Mouse (Mus musculus): Measurements from ENCODE around the gene Dnajc4.

Gene Dnajc4

GRCm38 (mm10) chr19:6995255-6995991 is 3.1 kb upstream of the Dnajc4 start:
- DNase-seq, result peak in 1 of 2 experiments; percentile 57

DNA sequence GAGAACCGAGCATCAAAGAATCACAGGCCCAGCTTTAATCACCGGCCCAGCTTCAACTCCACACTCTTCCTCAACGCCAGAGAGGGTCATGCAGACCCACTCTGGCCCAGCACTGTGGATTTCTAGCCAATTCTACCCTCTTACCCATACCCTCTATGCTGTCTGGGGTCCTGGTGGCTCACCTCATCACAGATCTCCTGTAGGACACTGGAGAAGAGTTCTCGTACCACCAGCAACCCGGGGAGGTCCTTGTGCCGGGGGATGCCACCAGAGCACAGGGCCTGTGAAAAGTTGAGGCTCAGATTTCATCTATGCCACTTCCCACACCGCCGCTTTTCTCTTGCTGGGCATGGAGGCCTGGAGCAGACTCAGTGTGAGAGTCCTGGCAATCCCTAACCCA is 2.1 kb upstream of the Dnajc4 start:
- DNase-seq, result peak in 1 of 2 experiments; percentile 40

- peak in 1 of 2 experiments; percentile 20 for DNase-seq
Measured at GRCm38 (mm10) chr19:6994002-6994401, 1.6 kb upstream of the Dnajc4 start.

DNA sequence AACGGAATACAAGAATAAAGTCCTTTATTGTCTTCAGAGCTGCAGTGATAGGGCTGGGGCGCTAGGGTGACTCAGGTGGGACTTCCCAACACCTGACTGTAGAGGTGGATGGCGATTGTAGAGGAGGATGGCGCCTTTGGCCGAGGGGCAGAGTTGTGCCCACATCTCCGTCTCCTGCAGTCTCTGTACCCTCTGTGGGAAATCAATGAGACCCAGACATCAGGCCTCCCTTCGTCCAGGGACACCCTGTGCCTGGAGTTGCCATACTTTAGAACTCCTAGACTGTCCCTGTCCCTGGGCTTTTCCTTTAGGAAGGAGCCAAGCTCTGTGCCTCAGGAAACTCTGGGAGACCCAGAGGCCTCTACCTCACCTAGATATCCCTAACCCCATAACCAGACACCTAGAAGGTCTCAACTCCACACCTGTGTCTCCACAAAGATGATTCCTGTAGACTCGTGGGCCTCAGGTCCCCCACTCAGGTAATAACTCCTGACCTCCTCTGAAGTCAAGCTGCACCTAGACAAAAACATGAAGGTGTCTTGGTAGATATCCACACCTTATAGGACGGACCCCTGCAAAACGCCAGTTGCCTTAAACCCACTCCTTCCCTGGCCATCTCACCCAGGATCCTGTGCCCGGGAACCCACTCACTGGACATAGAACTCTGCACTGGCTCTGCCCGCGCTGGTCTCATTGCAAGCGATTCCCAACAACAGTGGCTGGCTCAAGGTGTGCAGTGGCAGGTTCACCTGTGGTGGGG is 819 bp upstream of the Dnajc4 start:
- peak in 1 of 2 experiments; percentile 39 for DNase-seq

- peak in 1 of 2 experiments; percentile 26 for DNase-seq
Measured at GRCm38 (mm10) chr19:6991166-6991565, 1.2 kb downstream of the Dnajc4 start.

GRCm38 (mm10) chr19:6990712-6991111 is 1.7 kb downstream of the Dnajc4 start:
- peak in 1 of 2 experiments; percentile 33 for DNase-seq

DNA sequence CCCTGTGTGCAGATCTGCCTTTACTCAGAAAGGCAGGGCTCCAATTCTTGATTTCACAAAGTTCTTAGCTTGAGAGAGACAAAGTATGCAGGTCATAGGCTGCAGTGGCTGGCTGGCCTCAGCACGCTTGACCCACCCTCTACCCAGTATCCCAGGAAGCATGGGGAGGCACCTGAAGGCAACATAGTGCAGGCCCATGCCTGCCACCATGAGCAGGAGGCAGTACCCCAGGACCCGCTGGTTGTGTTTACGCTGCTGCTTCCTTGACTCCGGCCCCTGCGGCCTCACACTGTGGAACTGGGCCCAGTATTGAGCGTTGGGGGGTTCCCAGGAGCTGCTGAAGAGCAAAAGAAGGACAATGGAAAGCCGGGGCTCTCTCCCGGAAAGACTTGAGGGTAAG is 3.1 kb downstream of the Dnajc4 start:
- DNase-seq, result no peak

DNA sequence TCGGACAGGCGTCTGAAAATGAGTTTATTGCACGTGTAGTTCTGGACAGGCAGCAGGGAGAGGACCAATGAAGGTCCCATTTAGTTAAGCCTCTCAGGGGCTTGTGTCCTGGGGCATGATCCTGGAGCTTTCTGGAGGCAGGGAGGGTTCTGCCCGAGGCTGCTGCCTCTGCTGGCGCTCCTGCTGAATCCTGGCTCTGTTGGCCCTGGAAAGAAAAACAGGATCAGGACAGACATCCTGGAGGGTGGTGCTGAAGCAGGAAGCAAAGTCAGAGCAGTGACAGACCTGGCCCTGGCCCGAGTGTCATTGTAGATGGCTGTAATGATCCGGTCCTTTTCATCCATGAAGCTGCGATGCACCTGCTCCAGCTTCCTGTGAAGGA is 4.5 kb downstream of the Dnajc4 start:
- DNase-seq, result no peak

DNA sequence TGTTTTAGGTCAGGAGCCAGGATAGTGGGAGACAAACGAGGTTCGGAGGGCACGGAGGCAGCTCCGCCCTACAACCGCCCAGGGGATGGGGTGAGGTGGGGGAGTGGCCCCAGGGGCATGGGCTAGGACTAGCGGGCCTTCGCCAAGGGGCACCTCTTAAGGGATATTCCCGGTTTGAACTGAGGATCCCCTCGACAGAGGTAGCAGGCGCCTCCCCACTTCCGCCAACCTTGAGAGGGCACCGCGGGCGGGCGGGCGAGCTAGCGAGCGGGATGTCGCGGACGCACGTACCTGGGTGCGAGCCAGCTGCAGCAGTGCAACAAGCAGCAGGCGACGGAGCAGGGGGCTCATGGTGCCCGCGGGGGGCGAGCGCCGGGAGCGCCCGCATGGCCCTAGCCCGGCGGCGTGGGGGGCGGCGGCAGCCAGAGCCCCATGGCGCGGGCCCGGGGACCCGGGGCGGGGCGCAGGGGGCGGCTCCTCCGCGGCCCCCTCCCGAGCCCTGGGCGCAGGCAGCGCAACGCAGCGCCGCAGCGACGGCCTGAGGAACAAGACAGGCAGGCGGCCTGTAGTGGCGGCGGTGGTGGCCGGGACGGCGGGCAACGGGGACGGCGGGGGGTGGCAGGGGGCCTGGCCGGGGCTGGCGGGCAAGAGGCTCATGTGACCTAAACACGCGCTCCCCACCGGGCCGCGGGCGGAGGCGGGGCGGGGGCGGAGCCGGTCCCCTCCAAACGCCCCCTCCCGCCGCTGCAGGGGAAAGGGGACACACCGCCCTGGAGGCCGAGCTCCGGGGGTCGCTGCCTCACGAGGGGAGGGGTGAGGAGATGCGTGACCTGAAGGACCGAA is 5.1 kb downstream of the Dnajc4 start, which contains the start of gene Vegfb:
Gene Vegfb (minus strand): TSS at position 591 of the 843 bp plus-strand sequence.
- peak in 1 of 2 experiments; percentile 74 for DNase-seq

- DNase-seq, result no peak
Measured at GRCm38 (mm10) chr19:6985951-6986708, 6.2 kb downstream of the Dnajc4 start.

DNA sequence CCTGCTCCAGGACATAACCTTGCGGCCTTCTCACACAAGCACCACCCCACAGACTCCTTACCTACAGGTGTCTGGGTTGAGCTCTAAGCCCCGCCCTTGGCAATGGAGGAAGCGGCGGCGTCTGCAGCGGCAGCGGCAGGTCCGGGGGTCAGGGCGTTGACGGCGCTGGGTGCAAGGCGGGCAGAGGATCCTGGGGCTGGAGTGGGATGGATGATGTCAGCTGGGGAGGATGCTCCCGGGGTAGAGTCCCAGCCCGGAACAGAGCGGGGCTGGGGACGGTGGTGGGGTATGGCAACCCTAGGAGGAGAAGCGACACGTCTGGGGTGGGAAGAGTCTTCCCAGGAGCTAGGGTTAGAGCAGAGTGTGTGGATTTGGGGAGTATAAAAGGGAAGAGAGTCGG is 7.1 kb downstream of the Dnajc4 start:
- DNase-seq, result no peak

DNA sequence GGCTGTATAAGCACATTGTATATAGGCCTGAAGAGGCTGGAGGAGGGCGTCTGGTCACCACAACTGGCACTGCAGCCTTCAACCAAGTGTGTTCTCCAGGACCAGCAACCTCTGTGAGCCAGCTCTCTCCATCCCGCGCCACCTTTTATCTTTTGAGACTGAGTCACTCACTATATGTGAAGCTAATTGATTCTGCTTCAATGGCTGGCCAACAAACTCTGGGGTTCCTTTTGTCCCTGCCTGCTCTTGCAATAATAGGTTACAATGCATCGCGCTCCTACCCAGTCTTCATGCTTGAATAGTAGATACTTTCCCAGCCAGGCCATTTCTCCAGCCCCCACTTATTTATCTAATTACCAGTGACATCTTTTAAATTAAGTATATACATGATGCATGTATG is 8.8 kb downstream of the Dnajc4 start:
- DNase-seq, result no peak

DNA sequence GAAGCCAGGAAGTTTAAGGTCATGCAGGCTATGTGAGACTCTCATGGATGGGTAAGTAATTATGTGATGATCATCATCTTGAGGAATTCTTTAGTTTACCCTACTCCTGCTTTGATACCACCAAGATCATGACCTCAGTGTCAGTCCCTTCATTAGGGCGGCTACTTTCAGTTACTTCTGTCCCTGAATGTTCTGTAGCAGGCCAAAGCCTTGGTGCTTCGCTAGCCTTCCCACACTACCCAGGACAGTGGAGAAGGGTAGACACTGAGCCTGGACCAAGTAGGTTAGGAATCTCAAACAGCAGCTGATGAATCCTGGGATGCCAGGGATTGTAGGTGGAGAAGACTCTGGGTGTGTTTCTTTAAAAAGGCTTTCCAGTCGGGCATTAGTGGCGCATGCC is 10.9 kb downstream of the Dnajc4 start:
- no peak for DNase-seq

- DNase-seq, result peak; percentile 99
Measured at GRCm38 (mm10) chr19:6980381-6981093, 11.8 kb downstream of the Dnajc4 start, which contains the start of gene Fkbp2. Fkbp2 (minus strand) TSS chr19:6980501.

GRCm38 (mm10) chr19:6979486-6980380 is 12.6 kb downstream of the Dnajc4 start:
- peak; percentile 100 for DNase-seq

GRCm38 (mm10) chr19:6979001-6979479 is 13.3 kb downstream of the Dnajc4 start:
- no peak for DNase-seq

DNA sequence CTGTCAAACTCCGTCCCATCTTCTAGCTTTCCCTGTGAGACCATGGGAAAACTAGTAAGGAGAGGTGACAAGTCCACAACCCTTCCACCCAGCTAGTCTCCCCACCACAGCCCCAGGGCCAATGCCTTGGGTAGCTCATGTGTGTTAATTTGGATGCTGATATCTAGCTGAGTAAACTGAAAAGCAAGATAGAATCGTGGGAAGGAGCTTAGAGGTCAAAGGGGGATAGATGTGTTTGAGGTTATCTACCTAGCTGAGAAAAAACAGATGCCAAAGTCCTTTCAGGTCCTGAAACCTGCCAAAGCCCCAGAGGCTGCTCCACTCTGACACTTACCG is 13.8 kb downstream of the Dnajc4 start:
- no peak for DNase-seq

DNA sequence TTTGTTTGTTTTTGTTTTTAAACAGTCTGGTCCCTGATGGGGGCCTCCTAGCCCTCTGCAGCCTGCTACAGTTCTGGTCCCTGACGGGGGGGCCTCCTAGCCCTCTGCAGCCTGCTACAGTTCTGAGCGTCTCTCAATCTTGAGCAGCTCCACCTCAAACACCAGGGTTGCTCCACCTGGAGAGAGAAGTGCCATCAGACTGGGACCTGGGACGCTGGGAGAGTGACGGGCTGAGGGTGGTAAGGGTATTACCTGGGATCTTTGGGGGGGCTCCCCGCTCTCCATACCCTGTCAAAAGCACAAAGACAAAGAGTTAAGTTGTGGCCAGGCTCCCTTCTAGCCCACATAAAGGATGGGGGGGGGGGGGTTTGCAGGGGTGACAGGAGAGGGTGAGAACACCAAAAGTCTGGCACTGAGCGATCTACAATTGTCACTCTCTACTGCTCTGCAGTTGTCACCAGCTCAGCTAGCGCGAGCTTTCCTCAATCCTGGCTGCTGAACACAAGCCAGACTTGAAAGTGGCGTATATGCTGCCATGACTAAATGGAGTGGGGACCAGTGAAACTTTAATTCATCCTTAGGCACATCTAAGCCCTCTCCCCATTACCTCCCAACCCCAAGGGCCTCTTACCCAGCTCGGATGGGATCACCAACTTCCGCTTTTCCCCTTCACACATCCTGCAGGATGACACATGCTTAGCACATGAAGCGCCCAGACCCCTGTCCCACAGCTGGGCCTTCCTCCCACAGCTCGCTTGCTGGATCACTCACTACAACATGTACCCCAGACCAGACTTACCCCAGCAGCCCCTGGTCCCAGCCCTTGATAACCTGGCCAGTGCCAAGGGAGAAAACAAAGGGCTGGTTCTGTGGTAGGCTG is 14.4 kb downstream of the Dnajc4 start:
- DNase-seq, result no peak
